Mouse (Mus musculus) lung, postnatal 10 days (tissue): ENCODE results near the gene Fryl.

Experiments used
- DNase-seq: peaks from one replicate; pipeline ENCODE4 v3.0.0; 2021

Fryl gene

DNA sequence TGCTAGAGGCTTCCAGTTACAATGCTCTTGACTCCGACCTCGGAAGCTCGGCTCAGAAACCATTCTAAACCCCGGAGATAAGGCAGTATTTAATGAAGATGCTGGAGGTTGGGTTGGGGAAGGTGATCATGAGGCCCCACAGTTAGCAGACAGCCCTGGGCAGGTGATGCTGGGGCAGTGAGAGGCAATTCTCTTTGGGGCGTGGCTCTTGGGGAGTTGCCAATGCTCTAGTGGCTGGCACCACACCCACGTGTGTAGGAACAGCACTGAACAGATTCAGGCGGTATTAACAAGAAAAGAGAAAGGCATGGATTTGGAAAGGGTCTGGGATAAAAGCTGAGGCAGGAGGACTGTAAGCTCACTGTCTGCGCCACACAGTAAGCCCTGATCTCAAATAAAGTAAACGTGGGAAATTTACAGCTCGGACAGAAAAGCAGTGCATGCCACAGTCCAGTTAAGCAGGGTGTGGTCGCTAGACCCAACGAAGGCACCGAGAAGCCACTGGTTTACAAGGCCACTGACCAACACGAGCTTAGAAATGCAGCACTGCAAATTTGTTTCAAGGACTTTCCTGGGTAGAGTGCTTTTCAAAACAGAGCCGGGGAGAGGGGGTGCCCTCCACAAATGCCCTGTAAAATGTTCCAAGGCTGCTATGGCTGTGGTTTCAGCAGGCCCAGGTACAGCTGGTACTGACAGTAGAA, 100.0 kb downstream of the Fryl start:
- DNase-seq: peak; percentile 51

- DNase-seq: no peak
Measured at GRCm38 (mm10) chr5:73153802-73154465, 102.5 kb downstream of the Fryl start.

DNA sequence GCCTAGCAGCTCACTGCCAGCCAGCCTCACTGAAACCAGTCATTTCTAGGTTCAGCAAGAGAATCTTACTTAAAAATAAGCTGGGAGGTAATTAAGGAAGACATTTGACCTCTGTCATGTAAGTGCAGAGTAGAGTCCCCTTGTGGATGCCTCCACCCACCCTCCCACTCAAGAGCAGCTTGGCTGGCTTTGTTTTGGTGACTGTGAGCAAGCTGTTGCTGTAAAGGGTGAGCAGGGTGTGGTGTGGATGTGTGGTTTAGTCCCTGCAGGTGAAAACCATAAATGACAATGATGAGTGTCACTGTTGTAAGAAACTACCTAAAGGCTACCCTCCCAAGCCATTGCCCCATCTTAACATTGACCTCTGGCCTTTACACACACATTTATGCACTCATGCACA, 104.2 kb downstream of the Fryl start:
- DNase-seq: no peak

DNA sequence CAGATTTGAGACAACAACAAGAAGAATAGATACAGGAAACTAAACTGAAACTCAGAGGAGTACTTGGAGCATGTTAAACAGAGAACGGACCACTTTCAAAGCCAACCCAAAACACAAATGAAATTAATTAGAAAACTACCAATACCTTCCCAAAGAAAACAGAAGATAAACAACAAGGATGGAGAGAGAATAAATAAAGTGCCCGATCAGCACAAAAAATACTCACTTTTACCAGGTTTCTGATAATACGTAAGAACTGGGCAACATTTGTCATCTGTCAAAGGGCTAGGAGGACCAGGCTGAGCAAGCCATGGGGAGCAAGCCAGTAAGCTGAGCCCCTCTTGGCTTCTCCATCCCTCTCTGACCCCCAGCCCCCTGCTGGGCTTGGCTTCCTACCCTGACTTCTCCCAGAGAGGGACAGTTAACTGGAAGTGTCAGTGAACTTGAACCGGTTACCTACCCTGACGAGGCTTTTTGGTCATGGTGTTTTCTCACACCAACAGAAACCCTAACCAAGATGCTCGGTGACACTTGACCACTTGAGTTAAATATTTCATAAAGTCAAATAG, 105.5 kb downstream of the Fryl start:
- no peak for DNase-seq

GRCm38 (mm10) chr5:73144987-73145386, 111.4 kb downstream of the Fryl start:
- no peak for DNase-seq

DNA sequence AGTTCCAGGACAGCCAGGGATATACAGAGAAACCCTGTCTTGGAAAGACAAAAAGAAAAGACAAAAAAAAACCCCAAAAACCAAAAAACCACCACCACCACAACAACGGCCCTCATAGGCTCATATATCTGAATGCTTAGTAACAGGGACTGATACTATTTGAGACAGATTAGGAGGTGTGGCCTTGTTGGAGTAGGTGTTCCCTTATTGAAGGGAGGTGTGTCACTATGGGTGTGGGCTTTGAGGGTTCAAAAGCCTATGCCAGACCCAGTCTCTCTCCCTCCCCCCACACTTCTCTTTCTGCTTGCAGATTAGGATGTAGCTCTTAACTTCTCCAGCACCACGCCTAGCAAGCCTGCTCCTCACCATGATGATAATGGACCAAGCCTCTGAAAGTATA, 114.7 kb downstream of the Fryl start:
- DNase-seq: no peak

- no peak for DNase-seq
Measured at GRCm38 (mm10) chr5:73141161-73141560, 115.3 kb downstream of the Fryl start.

- DNase-seq: no peak
Measured at GRCm38 (mm10) chr5:73137561-73137960, 118.9 kb downstream of the Fryl start.

DNA sequence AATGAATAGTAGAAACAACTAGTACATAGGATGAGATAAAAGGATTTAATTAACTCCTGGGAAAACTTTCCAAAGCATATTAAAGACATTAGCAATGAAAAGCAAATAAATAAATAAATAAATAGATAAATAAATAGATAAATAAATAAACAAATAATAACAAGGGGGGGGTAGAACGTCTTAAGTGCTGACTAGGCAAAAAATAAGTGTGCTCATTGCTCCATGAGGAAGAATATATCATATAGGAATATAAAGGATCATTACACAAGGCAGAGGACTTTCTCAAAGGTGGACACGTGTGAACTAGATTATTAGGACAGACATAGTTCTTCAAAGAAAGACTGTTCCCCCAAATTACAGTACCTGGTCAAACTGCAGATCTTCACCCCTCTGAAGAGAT, 120.5 kb downstream of the Fryl start:
- DNase-seq: no peak

GRCm38 (mm10) chr5:73135131-73135530, 121.3 kb downstream of the Fryl start:
- DNase-seq: peak; percentile 44

- DNase-seq: peak; percentile 67
Measured at GRCm38 (mm10) chr5:73133833-73134185, 122.6 kb downstream of the Fryl start.

- DNase-seq: no peak
Measured at GRCm38 (mm10) chr5:73132998-73133832, 123.2 kb downstream of the Fryl start.

GRCm38 (mm10) chr5:73130984-73131383, 125.4 kb downstream of the Fryl start:
- peak; percentile 16 for DNase-seq

- DNase-seq: peak; percentile 53
Measured at GRCm38 (mm10) chr5:73129871-73130270, 126.5 kb downstream of the Fryl start.

GRCm38 (mm10) chr5:73119969-73120725, 136.3 kb downstream of the Fryl start:
- no peak for DNase-seq

- DNase-seq: no peak
Measured at GRCm38 (mm10) chr5:73119524-73119923, 136.9 kb downstream of the Fryl start.

DNA sequence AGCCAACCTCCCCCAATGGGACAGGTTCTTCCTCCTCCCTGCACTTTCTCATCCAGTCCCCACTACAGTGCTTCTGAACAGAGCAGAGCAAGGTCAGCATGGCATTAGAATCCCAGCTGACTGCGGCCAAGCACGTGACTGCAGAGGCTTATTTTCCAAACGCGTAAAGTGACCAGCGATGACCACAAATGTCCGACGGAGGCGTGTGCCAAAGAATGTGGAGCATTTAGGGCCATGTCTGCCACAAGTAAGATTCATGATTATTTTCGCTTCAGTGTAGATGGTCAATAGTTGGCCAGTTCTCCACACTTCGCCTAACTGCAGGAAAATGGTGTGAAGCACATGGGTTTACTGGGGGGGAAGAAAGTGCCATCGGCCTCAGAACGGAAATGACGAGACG, 137.6 kb downstream of the Fryl start:
- no peak for DNase-seq

- no peak for DNase-seq
Measured at GRCm38 (mm10) chr5:73114878-73115277, 141.5 kb downstream of the Fryl start.

- no peak for DNase-seq
Measured at GRCm38 (mm10) chr5:73112331-73112730, 144.1 kb downstream of the Fryl start.

DNA sequence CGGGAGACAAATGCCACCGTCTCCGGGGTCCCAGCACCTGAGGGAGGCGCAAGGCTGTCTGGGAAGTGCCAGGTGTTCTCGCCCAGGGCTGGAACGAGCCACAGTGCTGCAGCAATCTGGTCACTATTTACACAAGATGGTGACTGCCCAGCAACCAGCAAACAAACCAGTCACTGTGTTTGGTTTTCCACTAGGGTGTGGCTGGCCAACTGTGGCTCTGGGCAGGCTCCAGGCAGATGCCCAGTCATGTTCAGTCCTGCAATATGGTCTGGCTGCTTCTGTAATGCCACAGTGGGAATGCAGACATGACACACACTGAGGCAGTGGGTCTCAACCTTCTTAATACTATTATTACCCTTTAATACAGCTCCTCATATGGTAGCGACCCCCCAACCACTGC, 152.8 kb downstream of the Fryl start:
- peak; percentile 11 for DNase-seq

DNA sequence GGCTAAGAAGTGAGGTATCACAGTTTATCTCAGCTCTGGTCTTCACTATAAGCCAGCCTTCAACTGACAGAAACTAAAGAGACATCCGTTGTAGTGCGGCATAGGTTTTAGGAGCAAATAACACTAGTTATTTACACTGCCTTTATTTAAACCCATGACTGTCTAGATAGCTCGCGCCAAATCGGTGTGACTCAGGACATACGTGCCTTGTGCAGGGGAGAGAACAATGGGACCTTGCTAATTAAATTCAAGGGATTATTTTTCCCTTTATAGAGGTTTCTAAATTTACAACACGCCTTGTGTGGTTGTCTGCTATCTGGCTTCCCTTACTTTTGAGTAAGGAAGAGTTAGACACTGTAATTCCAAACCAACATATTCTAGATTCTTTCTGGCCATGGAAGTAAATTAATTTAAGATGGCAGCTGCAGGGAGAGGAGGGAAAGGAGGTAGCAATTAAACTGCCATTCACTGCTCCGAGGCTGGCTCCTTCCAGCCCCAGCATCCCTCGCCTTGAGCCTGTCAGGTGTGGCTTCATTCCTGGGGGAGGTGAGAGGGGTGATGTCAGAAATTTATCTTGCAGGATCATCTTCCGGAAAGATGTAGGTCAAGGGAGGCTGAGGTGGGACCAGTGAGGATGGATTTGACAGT, 154.0 kb downstream of the Fryl start:
- DNase-seq: no peak

DNA sequence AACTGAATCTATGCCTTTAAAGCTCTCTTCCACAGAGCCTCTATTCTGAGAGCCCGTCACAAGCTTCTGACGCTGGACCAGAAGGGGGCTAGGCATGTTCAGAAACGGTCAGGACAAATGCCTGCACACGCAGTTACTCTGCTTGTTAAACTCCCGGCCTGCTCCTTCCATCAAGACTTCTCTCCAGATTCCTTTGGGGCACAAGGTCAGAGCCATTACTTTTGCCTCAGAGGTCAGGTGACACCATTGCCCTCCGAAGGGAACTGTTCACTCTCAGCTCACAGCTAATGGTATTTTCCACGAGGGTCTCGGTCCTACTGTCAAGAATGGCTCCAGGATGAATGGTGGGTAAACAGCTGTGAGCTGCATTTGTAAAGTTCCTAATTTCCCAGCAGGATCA, 164.2 kb downstream of the Fryl start:
- no peak for DNase-seq
